Mouse (Mus musculus): ENCODE measurements around the gene Tmem79.
"Not testable (repeated sequence)": the region's sequence is repeated elsewhere in the genome, so short reads cannot be mapped to it uniquely, and the experiment has no call there.

Gene Tmem79

DNA sequence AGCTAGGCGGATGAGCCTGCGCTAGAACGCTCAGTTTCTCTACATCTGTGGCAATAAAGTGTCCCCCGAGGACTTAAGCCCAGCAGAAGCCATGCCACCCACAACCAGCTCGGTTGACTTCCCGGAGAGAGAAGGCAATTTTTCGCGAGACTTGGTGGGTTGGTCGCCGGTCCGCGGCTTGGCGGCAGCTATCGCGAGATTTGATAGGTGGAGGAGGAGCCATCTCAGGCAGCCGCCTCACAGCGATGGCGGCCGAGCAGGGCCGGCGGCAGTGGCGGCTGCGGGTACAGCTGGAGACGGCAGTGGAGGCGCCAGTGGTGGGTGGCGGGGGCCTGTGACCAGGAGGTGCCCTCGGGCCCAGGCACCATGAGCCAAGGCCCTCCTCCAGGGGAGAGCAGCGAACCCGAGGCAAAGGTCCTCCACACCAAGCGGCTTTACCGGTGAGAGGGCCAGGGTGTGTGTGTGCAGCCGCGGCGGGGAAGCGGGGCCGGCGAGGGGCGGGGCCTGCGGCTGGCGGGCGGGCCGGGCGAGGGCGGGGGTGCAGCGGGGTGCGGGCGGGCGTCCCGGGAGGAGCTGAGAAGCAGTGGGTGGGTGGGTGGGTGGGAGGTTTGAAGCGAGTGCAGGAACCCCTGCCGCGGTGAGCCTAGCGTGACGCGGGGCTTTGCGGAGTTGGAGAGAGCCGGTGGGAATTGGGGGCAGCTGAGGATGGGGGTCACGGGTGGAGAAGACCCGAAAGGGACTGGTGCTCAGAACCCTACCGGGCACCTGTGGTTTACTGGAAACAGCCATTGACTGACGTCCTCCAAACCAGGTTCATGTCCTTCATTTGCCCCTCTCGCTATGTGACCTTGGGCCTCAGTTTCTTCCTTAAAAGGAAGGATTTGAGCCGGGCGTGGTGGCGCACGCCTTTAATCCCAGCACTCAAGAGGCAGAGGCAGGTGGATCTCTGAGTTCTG lies at the start of gene Tmem79, which contains the start of gene Smg5:
TSS of gene Tmem79 (minus strand) at position 91 of the 956 bp plus-strand sequence.
TSS of gene Smg5 (plus strand) at position 203 of the 956 bp plus-strand sequence.
- peak; percentile 99 for DNase-seq (ENCODE audit: low read depth, low spot score)

DNA sequence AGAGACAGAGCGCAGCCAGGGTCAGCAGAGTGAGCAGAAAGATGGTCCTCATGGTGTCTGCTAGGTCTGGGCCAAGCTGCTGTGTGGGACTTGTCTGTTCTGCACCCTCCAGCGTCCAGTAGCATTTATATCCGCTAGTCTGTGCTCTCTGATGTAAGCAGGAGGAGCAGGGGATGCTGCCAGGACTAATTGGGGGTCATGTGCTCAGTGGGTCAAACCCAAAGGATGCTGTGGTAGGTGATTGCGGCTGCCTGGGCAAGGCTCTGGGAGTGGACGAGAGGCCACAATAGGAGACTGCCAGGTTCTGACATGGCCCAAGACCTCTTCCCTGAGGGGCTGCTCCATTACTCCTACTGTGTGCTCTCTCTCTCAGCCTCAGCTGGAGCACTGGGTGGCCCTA lies 48.4 kb upstream of the Tmem79 start, which contains the start of gene Bglap:
TSS of gene Bglap (minus strand) at position 101 of the 400 bp plus-strand sequence.
- no peak for DNase-seq (ENCODE audit: low read depth, low spot score)

DNA sequence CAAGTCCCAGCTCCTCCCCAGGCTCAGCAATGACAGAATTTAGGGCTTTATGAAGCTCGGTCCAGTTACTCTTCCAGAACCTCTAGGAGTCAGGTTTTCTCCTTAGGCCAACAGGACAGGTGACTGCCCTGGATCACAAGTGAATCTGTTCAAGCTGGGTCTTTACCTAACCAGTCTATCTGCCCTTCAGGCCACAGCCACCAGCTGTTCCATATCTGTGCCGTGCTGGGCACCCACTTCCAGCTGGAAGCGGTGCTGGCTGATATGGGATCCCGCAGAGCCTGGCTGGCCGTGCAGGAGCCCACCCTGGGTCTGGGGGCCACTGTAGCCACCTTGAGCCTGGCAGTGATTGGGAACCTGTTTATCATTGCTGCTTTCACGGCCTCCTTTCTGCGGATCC lies 46.4 kb upstream of the Tmem79 start:
- DNase-seq (ENCODE audit: low read depth, low spot score): not testable (repeated sequence)

DNA sequence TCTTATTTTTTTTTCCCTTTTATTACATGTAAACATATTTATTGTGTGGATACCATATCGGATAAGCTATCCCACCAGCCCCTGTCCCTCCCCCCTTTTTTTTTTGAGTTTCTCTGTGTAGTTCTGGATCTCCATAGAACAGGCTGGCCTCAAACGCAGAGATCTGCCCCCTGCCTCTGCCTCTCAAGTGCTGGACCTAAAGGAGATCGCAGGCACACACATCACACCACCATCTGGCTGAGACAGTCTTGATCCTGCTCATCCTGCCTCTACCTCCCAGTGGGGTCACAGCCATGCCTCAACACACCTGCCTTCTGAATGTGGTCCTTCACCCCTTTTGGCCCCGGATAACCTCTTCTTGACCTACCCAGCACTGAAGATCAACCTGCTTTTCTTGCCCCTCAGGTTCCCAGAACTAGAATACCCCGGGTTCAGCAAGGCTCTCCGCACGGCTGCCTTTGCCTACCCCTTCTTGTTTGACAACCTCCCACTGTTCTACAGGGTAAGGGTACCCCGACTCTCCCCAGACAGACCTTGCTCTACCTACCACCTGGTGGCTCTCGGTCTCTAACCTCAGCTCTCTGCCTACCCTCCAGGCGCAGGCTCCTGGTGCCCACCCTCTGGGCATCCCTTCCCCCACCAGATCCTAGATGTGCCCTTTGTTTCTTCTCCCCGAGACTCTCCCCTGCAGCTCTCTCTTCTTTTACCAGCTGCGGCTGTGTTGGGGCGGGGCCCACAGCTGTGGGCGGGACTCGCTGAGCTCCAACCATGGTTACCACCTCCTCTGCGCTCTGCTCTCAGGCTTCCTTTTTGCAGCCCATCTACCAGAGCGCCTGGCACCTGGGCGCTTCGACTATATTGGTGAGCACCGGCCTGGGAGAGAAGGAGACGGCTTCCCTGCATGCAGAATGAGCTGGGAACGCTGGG lies 45.7 kb upstream of the Tmem79 start:
- peak; percentile 86 for DNase-seq (ENCODE audit: low read depth, low spot score)

DNA sequence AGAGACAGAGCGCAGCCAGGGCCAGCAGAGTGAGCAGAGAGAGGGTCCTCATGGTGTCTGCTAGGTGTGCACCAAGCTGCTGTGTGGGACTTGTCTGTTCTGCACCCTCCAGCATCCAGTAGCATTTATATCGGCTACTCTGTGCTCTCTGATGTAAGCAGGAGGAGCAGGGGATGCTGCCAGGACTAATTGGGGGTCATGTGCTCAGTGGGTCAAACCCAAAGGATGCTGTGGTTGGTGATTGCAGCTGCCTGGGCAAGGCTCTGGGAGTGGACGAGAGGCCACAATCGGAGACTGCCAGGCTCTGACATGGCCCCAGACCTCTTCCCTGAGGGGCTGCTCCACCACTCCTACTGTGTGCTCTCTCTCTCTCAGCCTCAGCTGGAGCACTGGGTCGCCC lies 42.7 kb upstream of the Tmem79 start, which contains the start of gene Bglap2:
TSS of gene Bglap2 (minus strand) at position 101 of the 400 bp plus-strand sequence.
- not testable (repeated sequence) for DNase-seq (ENCODE audit: low read depth, low spot score)

DNA sequence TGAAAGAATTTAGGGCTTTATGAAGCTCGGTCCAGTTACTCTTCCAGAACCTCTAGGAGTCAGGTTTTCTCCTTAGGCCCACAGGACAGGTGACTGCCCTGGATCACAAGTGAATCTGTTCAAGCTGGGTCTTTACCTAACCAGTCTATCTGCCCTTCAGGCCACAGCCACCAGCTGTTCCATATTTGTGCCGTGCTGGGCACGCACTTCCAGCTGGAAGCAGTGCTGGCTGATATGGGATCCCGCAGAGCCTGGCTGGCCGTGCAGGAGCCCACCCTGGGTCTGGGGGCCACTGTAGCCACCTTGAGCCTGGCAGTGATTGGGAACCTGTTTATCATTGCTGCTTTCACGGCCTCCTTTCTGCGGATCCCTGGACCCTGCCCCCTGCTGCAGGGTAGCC lies 40.7 kb upstream of the Tmem79 start:
- DNase-seq (ENCODE audit: low read depth, low spot score): not testable (repeated sequence)

DNA sequence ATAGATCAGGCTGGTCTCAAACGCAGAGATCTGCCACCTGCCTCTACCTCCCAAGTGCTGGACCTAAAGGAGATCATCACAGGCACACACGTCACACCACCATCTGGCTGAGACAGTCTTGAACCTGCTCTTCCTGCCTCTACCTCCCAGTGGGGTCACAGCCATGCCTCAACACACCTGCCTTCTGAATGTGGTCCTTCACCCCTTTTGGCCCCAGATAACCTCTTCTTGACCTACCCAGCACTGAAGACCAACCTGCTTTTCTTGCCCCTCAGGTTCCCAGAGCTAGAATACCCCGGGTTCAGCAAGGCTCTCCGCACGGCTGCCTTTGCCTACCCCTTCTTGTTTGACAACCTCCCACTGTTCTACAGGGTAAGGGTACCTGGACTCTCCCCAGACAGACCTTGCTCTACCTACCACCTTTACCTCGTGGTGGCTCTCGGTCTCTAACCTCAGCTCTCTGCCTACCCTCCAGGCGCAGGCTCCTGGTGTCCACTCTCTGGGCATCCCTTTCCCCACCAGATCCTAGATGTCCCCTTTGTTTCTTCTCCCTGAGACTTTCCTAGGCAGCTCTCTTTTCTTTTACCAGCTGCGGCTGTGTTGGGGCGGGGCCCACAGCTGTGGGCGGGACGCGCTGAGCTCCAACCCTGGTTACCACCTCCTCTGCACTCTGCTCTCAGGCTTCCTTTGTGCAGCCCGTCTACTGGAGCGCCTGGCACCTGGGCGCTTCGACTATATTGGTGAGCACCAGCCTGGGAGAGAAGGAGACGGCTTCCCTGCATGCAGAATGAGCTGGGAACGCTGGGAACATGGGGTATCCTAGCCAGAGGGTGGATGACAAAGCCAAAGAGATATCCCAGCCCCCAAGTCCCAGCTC lies 40.0 kb upstream of the Tmem79 start:
- peak; percentile 68 for DNase-seq (ENCODE audit: low read depth, low spot score)

DNA sequence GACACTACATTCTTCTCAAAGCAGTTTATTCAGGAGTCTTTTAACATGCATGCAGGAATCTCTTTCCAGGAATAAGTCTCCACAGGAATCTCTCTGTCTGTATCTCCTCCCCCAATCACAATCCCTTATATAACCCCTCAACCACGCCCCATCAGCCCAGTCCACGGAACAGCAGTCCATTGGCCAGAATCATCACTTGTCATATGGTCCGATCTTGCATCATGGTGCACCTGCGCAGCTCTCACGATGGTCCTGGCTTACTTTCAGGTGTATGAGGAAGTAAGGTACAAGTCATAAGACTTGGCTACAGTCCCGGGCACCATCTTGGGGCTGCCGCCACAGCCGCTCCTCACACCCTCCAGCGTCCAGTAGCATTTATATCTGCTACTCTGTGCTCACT lies 36.7 kb upstream of the Tmem79 start, which contains the start of gene Bglap3:
TSS of gene Bglap3 (minus strand) at position 101 of the 400 bp plus-strand sequence.
- peak; percentile 17 for DNase-seq (ENCODE audit: low read depth, low spot score)

DNA sequence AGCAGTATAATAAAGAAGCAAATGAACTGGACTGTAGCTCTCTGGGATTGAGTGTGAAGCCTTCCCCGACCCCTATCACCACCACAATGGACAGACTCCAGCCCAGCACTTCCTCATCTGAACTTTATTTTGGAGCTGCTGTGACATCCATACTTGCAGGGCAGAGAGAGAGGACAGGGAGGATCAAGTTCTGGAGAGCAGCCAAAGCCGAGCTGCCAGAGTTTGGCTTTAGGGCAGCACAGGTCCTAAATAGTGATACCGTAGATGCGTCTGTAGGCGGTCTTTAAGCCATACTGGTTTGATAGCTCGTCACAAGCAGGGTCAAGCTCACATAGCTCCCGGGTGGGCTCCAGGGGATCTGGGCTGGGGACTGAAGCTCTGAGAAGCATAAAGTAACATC lies 32.6 kb upstream of the Tmem79 start:
- DNase-seq (ENCODE audit: low read depth, low spot score): not testable (repeated sequence)

DNA sequence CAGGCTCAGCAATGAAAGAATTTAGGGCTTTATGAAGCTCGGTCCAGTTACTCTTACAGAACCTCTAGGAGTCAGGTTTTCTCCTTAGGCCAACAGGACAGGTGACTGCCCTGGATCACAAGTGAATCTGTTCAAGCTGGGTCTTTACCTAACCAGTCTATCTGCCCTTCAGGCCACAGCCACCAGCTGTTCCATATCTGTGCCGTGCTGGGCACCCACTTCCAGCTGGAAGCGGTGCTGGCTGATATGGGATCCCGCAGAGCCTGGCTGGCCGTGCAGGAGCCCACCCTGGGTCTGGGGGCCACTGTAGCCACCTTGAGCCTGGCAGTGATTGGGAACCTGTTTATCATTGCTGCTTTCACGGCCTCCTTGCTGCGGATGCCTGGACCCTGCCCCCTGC lies 31.6 kb upstream of the Tmem79 start:
- DNase-seq (ENCODE audit: low read depth, low spot score): not testable (repeated sequence)

DNA sequence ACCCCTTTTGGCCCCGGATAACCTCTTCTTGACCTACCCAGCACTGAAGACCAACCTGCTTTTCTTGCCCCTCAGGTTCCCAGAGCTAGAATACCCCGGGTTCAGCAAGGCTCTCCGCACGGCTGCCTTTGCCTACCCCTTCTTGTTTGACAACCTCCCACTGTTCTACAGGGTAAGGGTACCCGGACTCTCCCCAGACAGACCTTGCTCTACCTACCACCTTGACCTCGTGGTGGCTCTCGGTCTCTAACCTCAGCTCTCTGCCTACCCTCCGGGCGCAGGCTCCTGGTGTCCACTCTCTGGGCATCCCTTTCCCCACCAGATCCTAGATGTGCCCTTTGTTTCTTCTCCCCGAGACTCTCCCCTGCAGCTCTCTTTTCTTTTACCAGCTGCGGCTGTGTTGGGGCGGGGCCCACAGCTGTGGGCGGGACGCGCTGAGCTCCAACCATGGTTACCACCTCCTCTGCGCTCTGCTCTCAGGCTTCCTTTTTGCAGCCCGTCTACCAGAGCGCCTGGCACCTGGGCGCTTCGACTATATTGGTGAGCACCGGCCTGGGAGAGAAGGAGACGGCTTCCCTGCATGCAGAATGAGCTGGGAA lies 31.0 kb upstream of the Tmem79 start:
- not testable (repeated sequence) for DNase-seq (ENCODE audit: low read depth, low spot score)

DNA sequence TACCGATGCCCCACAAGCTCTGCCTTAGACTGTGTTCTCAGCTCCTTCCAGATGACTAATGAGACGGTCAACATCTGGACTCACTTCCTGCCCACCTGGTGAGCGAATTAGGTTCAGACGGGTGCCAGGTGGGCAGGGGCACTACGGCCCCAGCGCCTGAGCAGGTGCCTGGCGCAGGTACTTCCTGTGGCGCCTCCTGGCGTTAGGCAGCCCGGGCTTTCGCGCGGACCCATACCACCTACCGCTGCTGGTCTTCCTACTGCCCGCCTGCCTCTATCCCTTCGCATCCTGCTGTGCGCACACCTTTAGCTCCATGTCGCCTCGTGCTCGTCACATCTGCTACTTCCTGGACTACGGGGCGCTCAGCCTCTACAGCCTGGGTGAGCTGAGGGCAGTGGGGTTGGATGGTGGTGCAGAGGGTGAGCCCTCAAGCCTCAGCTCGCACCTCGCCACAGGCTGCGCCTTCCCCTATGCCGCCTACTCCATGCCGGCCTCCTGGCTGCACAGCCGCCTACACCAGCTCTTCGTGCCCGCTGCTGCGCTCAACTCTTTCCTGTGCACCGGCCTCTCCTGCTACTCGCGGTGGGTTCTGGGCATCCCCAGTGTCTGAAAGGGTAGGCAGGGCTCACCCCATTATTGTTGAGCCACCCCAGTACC lies 29.9 kb upstream of the Tmem79 start:
- no peak for DNase-seq (ENCODE audit: low read depth, low spot score)

DNA sequence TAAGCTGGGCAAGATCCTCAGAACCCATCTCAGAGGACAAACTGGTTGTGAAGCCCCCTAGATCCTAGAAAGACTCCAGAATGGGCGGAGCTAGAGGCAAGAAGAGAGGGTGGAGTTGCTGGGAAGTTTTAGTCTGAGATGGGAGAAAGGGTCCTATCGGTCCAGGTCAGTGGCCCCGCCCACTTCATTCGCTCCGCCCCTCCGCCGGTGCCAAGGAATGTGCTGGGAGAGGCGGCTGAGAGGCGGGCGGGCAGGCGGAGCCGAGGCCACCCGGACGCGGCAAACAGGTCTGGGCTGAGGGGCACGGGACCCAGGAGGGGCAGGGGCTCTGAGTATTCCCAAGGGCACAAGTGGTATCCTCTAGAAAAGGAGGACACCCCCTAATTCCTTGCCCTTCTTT lies 28.4 kb upstream of the Tmem79 start, which contains the start of gene Paqr6:
TSS of gene Paqr6 (plus strand) at position 248 of the 400 bp plus-strand sequence.
- DNase-seq (ENCODE audit: low read depth, low spot score): no peak

DNA sequence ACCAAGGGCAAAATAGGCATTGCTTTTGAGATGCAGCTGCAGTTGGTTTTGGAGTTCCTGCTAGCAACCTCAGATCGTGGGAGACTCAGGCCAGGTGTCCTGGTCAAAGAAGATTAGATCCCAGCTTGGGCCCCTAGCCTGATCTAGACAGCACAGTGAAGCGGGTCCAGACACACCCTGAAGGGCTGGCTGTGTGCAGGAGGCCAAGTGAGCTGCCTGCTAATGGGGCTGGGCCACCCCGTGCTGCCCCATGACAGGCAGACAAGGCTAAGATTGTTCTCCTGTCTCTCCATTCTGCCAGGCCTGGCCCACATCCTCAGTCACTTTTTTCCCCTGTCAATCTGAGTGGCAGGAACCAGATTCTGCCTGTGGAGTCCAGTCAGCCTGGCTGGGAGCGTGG lies 27.8 kb upstream of the Tmem79 start:
- no peak for DNase-seq (ENCODE audit: low read depth, low spot score)

DNA sequence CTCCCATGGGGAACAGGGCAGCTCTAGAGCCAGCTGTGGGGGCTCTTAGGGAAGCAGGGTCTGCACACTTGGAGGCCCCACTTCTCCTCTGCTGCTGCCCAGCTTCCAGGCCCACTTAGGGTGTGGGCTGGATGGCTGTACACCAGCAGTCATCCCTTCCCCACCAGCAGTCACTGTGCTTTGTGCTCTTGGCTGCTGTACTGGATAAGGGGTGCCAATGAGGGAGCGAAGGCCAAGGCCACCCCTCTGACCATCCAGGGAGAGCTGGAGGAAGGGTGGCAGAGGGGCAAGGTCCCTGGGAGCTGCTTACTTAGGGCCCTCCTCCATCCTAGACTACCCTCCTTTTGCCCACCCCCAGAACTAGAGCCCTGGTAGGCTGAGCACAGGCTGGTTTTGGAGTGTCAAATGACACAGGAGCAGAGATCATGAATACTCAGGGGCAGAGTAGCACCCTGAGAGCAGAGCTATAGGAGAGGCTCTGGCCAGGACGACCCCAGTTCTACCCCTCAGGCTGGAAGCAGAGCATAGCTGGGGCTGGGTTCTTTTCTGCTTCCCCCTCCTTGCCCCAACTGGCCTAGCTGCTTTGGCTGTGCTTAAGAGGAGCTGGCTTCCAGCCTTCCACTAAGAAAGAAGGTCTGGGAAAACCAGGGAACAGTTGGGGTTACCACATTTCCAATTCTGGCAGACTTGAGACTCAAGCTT lies 25.8 kb upstream of the Tmem79 start:
- no peak for DNase-seq (ENCODE audit: low read depth, low spot score)

DNA sequence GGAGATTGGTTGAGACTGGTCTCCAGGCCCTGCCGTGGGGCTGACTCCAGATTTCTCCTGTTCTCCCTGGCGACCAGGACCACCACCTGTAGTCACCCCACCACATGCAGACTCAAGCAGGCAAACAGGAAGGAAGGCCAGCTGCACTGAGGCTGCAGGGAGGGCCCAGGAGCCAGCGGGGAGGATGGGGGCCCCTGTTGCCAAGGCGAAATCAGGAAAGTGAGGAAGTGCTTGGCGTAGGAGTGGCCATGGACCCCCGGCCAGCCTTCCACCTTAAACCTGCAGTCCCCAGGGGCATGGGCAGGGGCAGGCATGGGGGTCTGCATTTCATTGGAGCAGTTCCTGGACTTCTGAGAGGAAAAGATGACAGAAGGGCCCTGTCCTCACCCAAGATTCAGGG lies 25.1 kb upstream of the Tmem79 start:
- no peak for DNase-seq (ENCODE audit: low read depth, low spot score)

DNA sequence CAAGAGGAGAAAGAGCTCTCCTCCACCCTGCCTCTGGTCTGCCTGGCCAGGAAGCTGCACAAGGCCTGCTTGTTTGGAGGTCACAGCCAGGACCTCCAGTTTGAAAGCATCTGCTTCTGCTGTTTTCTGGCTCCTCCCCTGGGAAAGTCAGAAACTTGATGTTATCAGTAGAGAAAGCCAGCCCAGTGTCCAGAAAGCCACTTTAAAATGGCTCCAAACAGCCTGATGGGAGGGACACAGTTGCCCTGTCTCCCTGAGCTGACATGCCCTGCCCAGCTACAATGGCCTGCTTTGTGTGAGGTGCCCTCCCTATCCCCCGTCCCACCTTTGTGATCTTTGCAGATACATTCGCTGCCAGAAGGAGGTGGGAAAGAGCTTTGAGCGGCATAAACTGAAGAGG lies 24.0 kb upstream of the Tmem79 start:
- DNase-seq (ENCODE audit: low read depth, low spot score): no peak

DNA sequence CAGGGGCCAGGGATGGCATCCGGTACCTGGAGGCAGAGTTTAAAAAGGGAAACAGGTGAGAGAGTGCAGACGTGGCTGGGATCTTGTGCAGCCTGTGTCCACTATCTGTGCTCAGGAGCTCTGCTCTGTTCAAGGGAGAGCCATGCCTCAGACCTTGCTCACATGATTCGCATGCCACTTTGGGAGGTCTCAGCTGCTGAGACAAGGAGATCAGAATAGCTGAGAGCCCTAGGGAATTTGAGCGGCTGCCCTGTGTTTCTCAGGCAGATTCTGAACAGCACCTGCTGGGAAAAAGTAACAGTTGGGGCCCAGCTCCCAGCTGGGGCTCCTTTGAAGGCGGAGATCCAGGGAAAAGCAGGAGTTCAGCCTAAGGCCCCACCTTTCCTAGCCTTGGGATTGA lies 23.6 kb upstream of the Tmem79 start:
- DNase-seq (ENCODE audit: low read depth, low spot score): no peak

All from A20 (cell line).